Comparison of ENCODE assay signal across 7 mouse cellular contexts in the genomic region with DNA sequence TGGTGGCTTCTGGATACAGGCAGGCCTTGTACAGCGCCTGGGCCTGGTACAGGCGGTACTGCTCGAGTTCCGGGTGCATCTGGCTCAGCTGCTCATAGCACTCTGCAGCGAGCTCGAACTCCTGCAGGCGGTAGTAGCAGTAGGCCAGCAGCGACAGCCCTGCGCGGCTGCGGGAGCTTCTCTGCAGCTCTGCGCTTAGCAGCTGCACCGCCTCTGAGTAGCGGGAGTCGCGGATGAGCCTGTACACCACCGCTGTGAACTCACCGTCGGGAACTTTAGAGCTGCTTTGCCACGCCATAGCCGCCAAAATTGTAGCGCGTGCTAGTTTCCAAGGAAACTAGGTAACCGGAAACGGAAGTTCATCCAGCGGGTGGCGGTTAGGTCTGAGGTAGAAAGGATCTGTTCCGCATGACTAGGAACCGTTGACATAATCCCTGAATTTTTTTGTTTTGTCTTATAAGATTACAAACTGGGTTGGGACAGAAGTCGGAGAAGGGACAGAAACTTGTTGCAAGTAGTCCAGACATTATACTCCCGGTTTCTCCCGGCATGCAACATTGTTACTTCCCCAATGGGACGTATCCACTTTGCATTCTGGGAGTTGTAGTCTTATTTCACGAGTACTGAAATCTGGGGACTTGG. TPM values are rescaled to one million over a fixed set of nuclear protein-coding genes. Genes with fewer than 3 reads are reported as not detected.
DNase-seq lines count a peak whose midpoint lies in the region; ATAC-seq lines count a peak whose summit lies in the region.
"Not testable (repeated sequence)": the region's sequence is repeated elsewhere in the genome, so short reads cannot be mapped to it uniquely, and the experiment has no call there.

Gene Ttc30a1 (minus strand): TSS at position 528 of the 642 bp plus-strand sequence.

- H3K9me3 ChIP-seq in heart, embryonic 10.5 days; limb, embryonic 12.5 days; midbrain, embryonic 13.5 days: not testable (repeated sequence)

- not testable (repeated sequence) for H3K27me3 ChIP-seq in heart, embryonic 10.5 days (ENCODE audit: insufficient read depth, poor library complexity, severe bottlenecking); limb, embryonic 12.5 days; midbrain, embryonic 13.5 days

- H3K9ac ChIP-seq in limb, embryonic 12.5 days (replicated peaks), result peak within 1 kb of the TSS; percentile 31; the same call in 1 of the 2 replicates
- H3K9ac ChIP-seq in midbrain, embryonic 13.5 days (replicated peaks), result peak within 1 kb of the TSS; percentile 52; the same call in 1 of the 2 replicates

- H3K4me2 ChIP-seq in limb, embryonic 12.5 days, result peak within 1 kb of the TSS; percentile 68
- H3K4me2 ChIP-seq in midbrain, embryonic 13.5 days (replicated peaks), result peak within 1 kb of the TSS; percentile 68

- not testable (repeated sequence) for H3K36me3 ChIP-seq in heart, embryonic 10.5 days; limb, embryonic 12.5 days; midbrain, embryonic 13.5 days

- peak; percentile 63 for ATAC-seq in erythroblast, adult 5-6 weeks (replicated peaks; ENCODE audit: low FRiP score, poor library complexity, severe bottlenecking)
- ATAC-seq in limb, embryonic 12.5 days (ENCODE audit: insufficient number of reproducible peaks, insufficient read depth, low FRiP score, low TSS enrichment, low read depth), result peak; percentile 54
- ATAC-seq in midbrain, embryonic 13.5 days, result peak; percentile 78

- peak; percentile 92 for DNase-seq in brain, adult 2 months (ENCODE audit: low read depth, low spot score)
- DNase-seq in heart, embryonic 10.5 days (ENCODE audit: low spot score), result peak; percentile 93
- DNase-seq in kidney, adult 9 months, result peak; percentile 90
- peak; percentile 55 for DNase-seq in skeletal muscle tissue, adult 2 months (ENCODE audit: low read depth, low spot score)

- WGBS in heart, embryonic 10.5 days, result 5% methylated on average over 34 of the region's 34 CpGs
- WGBS in limb, embryonic 12.5 days, result 2% methylated on average over 30 of the region's 34 CpGs
- WGBS in midbrain, embryonic 13.5 days, result 2% methylated on average over 33 of the region's 34 CpGs

- peak within 1 kb of the TSS; percentile 89 for H3K27ac ChIP-seq in heart, embryonic 10.5 days
- H3K27ac ChIP-seq in limb, embryonic 12.5 days, result peak within 1 kb of the TSS; percentile 54; the same call in 1 of the 2 replicates
- not testable (repeated sequence) for H3K27ac ChIP-seq in midbrain, embryonic 13.5 days

- not testable (repeated sequence) for H3K4me1 ChIP-seq in heart, embryonic 10.5 days; limb, embryonic 12.5 days (replicated peaks)
- H3K4me1 ChIP-seq in midbrain, embryonic 13.5 days (replicated peaks), result peaks cover 12% of the 10 kb centered on the region

- peak within 1 kb of the TSS; percentile 60 for H3K4me3 ChIP-seq in heart, embryonic 10.5 days
- H3K4me3 ChIP-seq in limb, embryonic 12.5 days (replicated peaks), result peak within 1 kb of the TSS; percentile 45
- peak within 1 kb of the TSS; percentile 49 for H3K4me3 ChIP-seq in midbrain, embryonic 13.5 days (replicated peaks)

RNA-seq across cellular contexts. Expression of gene Ttc30a1, which starts in this region (rescaled TPM):
- 0.42 TPM in 1 of 2 replicates, not detected in the other for total RNA-seq in erythroblast, adult 5-6 weeks (2015; ENCODE audit: low replicate concordance)
- 0.17 and 1.7 TPM in 2 replicates for total RNA-seq in erythroblast, adult 5-6 weeks (2017; ENCODE audit: low replicate concordance)
- polyA plus RNA-seq in heart, embryonic 10.5 days (2016; fragmentation: Nextera tagmentation; extraction: Ambion mirVana), result 7.0 and 7.4 TPM in 2 replicates
- 10.0 and 10.4 TPM in 2 replicates for polyA plus RNA-seq in limb, embryonic 12.5 days (2016; fragmentation: Nextera tagmentation; extraction: Ambion mirVana)
- polyA plus RNA-seq in midbrain, embryonic 13.5 days (2015; fragmentation: Nextera tagmentation; extraction: Ambion mirVana), result 8.5 TPM in 2 replicates
